ENCODE assay signal across 8 mouse cellular contexts in genomic region chr8:4612932-4613853, GRCm38 (mm10). TPM values are rescaled to one million over a fixed set of nuclear protein-coding genes. Genes with fewer than 3 reads are reported as not detected.
A peak's percentile ranks its signal among the peaks of the same experiment; 100 is the strongest.
DNase-seq lines count a peak whose midpoint lies in the region; ATAC-seq lines count a peak whose summit lies in the region.

Gene Zfp958, plus strand, starts transcription at chr8:4613167.

- H3K36me3 ChIP-seq in hindbrain, embryonic 12.5 days = peaks cover 10% of the 10 kb centered on the region

- no peaks in the 10 kb centered on the region; the same call in 1 of the 2 replicates for H3K9me3 ChIP-seq in hindbrain, embryonic 12.5 days (replicated peaks)

- H3K27me3 ChIP-seq in hindbrain, embryonic 12.5 days = no peaks in the 10 kb centered on the region

- peak within 1 kb of the TSS; percentile 90 for H3K4me2 ChIP-seq in hindbrain, embryonic 12.5 days (replicated peaks)

- H3K4me1 ChIP-seq in hindbrain, embryonic 12.5 days = peaks cover 11% of the 10 kb centered on the region

- H3K4me3 ChIP-seq in hindbrain, embryonic 12.5 days = peak within 1 kb of the TSS; percentile 77

- under 1% methylated on average over 25 of the region's 25 CpGs for WGBS in hindbrain, embryonic 12.5 days

- peak; percentile 98 for DNase-seq in NIH3T3 (ENCODE audit: low read depth)
- DNase-seq in cerebellum, postnatal 10 days = peak; percentile 97
- DNase-seq in frontal cortex, postnatal 10 days (ENCODE audit: low spot score in 2 of 2) = peak; percentile 94 to 96
- DNase-seq in layer of hippocampus, postnatal 14 days (ENCODE audit: low spot score in 2 of 2) = peak; percentile 90 to 99
- DNase-seq in lung, postnatal 14 days = peak; percentile 96
- peak; percentile 95 for DNase-seq in retina, adult 2 months (ENCODE audit: low read depth, low spot score)
- DNase-seq in thymus, postnatal 36 days = peak; percentile 86 to 90

- peak within 1 kb of the TSS; percentile 82 for H3K27ac ChIP-seq in hindbrain, embryonic 12.5 days

- peak; percentile 100 for ATAC-seq in hindbrain, embryonic 12.5 days (ENCODE audit: low FRiP score)

- peak within 1 kb of the TSS; percentile 82 for H3K9ac ChIP-seq in hindbrain, embryonic 12.5 days

RNA-seq across cellular contexts. Expression of gene Zfp958, which starts in this region (rescaled TPM):
- polyA plus RNA-seq in hindbrain, embryonic 12.5 days (2016; fragmentation: Nextera tagmentation; extraction: Ambion mirVana) = 14.4 and 14.8 TPM in 2 replicates
- 10 to 100 TPM; 11.6 to 14.1 TPM for total RNA-seq in layer of hippocampus, postnatal 14 days (2021)

Comparison
In these comparisons a context has a peak if more than half of its experiments do, and no peak if none do; other contexts are left out.
1. Peak in every context shown above with its lines: DNase-seq, ATAC-seq, H3K4me3 ChIP-seq and H3K27ac ChIP-seq.